Comparison of ENCODE assay signal across 24 mouse cellular contexts in genomic region chr2:167719520-167719919, GRCm38 (mm10). TPM values are rescaled to one million over a fixed set of nuclear protein-coding genes. Genes with fewer than 3 reads are reported as not detected.
DNase-seq lines count a peak whose midpoint lies in the region; ATAC-seq and TF ChIP-seq lines count a peak whose summit lies in the region.
"Had no signal": no experiment of that assay in that cellular context is flagged by ENCODE, and none has a peak within 500 bp of the region (broad histone marks: within the 10 kb centered on the region; RNA-seq: fewer than 3 reads in every experiment).

No protein-coding gene starts in this region.

- 27% methylated on average over 4 of the region's 4 CpGs for WGBS in liver, adult 2 months
- 66% methylated on average over 4 of the region's 4 CpGs for WGBS in liver, embryonic 12.5 days (ENCODE audit: insufficient replicate concordance)
- 68% methylated on average over 4 of the region's 4 CpGs for WGBS in liver, postnatal 0 days (ENCODE audit: insufficient replicate concordance)
- WGBS in liver, embryonic 11.5 days, result 67% methylated on average over 4 of the region's 4 CpGs

- H3K27ac ChIP-seq in liver, adult 2 months (replicated peaks; ENCODE audit: insufficient read depth, low read depth, low read length), result peak overlapping the region; percentile 72
- H3K27ac ChIP-seq in liver, embryonic 12.5 days, result no peak overlapping the region
- H3K27ac ChIP-seq in liver, postnatal 0 days (ENCODE audit: low read depth), result no peak overlapping the region
- no peak overlapping the region for H3K27ac ChIP-seq in liver, embryonic 11.5 days (ENCODE audit: low read depth, low read length)
- H3K27ac ChIP-seq: embryonic facial prominence, embryonic 10.5 days; embryonic facial prominence, embryonic 12.5 days; forebrain, embryonic 13.5 days; forebrain, embryonic 15.5 days had no signal

- H3K4me1 ChIP-seq in liver, adult 2 months (ENCODE audit: control insufficient read depth, insufficient read depth, low read length), result peaks cover 27% of the 10 kb centered on the region
- peaks cover 9% of the 10 kb centered on the region; the same call in 1 of the 2 replicates for H3K4me1 ChIP-seq in liver, embryonic 12.5 days
- H3K4me1 ChIP-seq in liver, postnatal 0 days (ENCODE audit: insufficient read depth), result peaks cover 24% of the 10 kb centered on the region
- no peaks in the 10 kb centered on the region for H3K4me1 ChIP-seq in liver, embryonic 11.5 days (replicated peaks; ENCODE audit: control insufficient read depth, insufficient read depth, low read length)
- H3K4me1 ChIP-seq: embryonic facial prominence, embryonic 12.5 days; forebrain, embryonic 13.5 days; forebrain, embryonic 15.5 days had no signal

- H3K4me3 ChIP-seq in liver, adult 2 months (ENCODE audit: insufficient read depth, low read depth, low read length), result no peak overlapping the region
- H3K4me3 ChIP-seq in liver, embryonic 12.5 days, result no peak overlapping the region
- H3K4me3 ChIP-seq in liver, postnatal 0 days (ENCODE audit: low read depth, low read length), result no peak overlapping the region
- no peak overlapping the region for H3K4me3 ChIP-seq in liver, embryonic 11.5 days (ENCODE audit: low read depth, low read length)
- H3K4me3 ChIP-seq: embryonic facial prominence, embryonic 10.5 days; embryonic facial prominence, embryonic 12.5 days; forebrain, embryonic 13.5 days; forebrain, embryonic 15.5 days had no signal

- TF ChIP-seq EP300 in liver, postnatal 0 days (IDR thresholded peaks at IDR 0.05; ENCODE audit: low read depth), result peak; percentile 32; the same call in 1 of the 2 replicates

- ATAC-seq in liver, embryonic 12.5 days, result no peak
- ATAC-seq in liver, postnatal 0 days, result peak; percentile 73
- no peak for ATAC-seq in liver, embryonic 11.5 days (replicated peaks; ENCODE audit: low FRiP score)
- ATAC-seq: activated CD4-positive, CD25-positive, alpha-beta regulatory T cell, adult 4 months; CD4-positive, CD25-positive, alpha-beta regulatory T cell, adult 4 months; forebrain, embryonic 13.5 days; forebrain, embryonic 15.5 days; forebrain, postnatal 0 days; Patski had no signal

- peak; percentile 65 for DNase-seq in adrenal gland, adult 2 months
- no peak for DNase-seq in adrenal gland, postnatal 14 days
- peak; percentile 67 for DNase-seq in liver, adult 2 months (ENCODE audit: extremely low read depth, low read depth, low spot score)
- DNase-seq in liver, postnatal 0 days, result no peak
- no peak for DNase-seq in liver, embryonic 11.5 days (ENCODE audit: low spot score)
- DNase-seq: adrenal gland, adult 8-10 months; adrenal gland, postnatal 25 days; B cell, adult 2 months; cerebellum, adult 11-12 months; cerebellum, adult 2 months; cerebellum, adult 9-10 months; cerebellum, postnatal 10 days; cerebellum, postnatal 25 days; forebrain, postnatal 0 days had no signal

- H3K27me3 ChIP-seq in liver, adult 2 months (ENCODE audit: control insufficient read depth, insufficient read depth, low read length), result no peaks in the 10 kb centered on the region
- H3K27me3 ChIP-seq in liver, embryonic 12.5 days (replicated peaks), result peaks cover 23% of the 10 kb centered on the region
- no peaks in the 10 kb centered on the region for H3K27me3 ChIP-seq in liver, postnatal 0 days (ENCODE audit: insufficient read depth, low read length)
- no peaks in the 10 kb centered on the region for H3K27me3 ChIP-seq in liver, embryonic 11.5 days (replicated peaks; ENCODE audit: control insufficient read depth, insufficient read depth, low read length)
- H3K27me3 ChIP-seq: embryonic facial prominence, embryonic 12.5 days; forebrain, embryonic 13.5 days; forebrain, embryonic 15.5 days; Patski had no signal

- no peaks in the 10 kb centered on the region for H3K9me3 ChIP-seq in liver, embryonic 12.5 days (replicated peaks)
- H3K9me3 ChIP-seq in liver, postnatal 0 days (ENCODE audit: low read length), result no peaks in the 10 kb centered on the region
- H3K9me3 ChIP-seq in liver, embryonic 11.5 days (ENCODE audit: control insufficient read depth, low read length), result no peaks in the 10 kb centered on the region
- H3K9me3 ChIP-seq: embryonic facial prominence, embryonic 10.5 days; embryonic facial prominence, embryonic 12.5 days; forebrain, embryonic 13.5 days; forebrain, embryonic 15.5 days; G1E had no signal

- no peaks in the 10 kb centered on the region for H3K79me2 ChIP-seq in liver, adult 2 months (ENCODE audit: control insufficient read depth, insufficient read depth, low read length)

- peak overlapping the region; percentile 36; the same call in 1 of the 2 replicates for H3K9ac ChIP-seq in liver, adult 2 months (ENCODE audit: low read depth, low read length)
- no peak overlapping the region for H3K9ac ChIP-seq in liver, embryonic 12.5 days
- H3K9ac ChIP-seq in liver, postnatal 0 days (replicated peaks), result no peak overlapping the region
- H3K9ac ChIP-seq in liver, embryonic 11.5 days (ENCODE audit: low read depth, low read length), result no peak overlapping the region
- H3K9ac ChIP-seq: embryonic facial prominence, embryonic 12.5 days; forebrain, embryonic 13.5 days; forebrain, embryonic 15.5 days; forebrain, postnatal 0 days had no signal

- TF ChIP-seq CTCF in liver, adult 2 months (IDR thresholded peaks at IDR 0.05; ENCODE audit: low read depth, low read length), result no peak
- TF ChIP-seq CTCF in liver, postnatal 0 days (IDR thresholded peaks at IDR 0.05; ENCODE audit: low read depth), result no peak

- H3K4me2 ChIP-seq in liver, embryonic 12.5 days, result no peak overlapping the region
- no peak overlapping the region for H3K4me2 ChIP-seq in liver, postnatal 0 days (ENCODE audit: low read depth, low read length)
- no peak overlapping the region for H3K4me2 ChIP-seq in liver, embryonic 11.5 days
- H3K4me2 ChIP-seq: embryonic facial prominence, embryonic 12.5 days; forebrain, embryonic 13.5 days; forebrain, embryonic 15.5 days had no signal

- TF ChIP-seq POLR2A in liver, adult 2 months (IDR thresholded peaks at IDR 0.05; ENCODE audit: extremely low read depth, insufficient read depth, low read length), result no peak

- H3K36me3 ChIP-seq in liver, adult 2 months (ENCODE audit: control insufficient read depth, insufficient read depth, low read length), result no peaks in the 10 kb centered on the region
- H3K36me3 ChIP-seq in liver, embryonic 12.5 days, result no peaks in the 10 kb centered on the region
- H3K36me3 ChIP-seq in liver, postnatal 0 days (replicated peaks; ENCODE audit: insufficient read depth, low read length), result no peaks in the 10 kb centered on the region
- H3K36me3 ChIP-seq in liver, embryonic 11.5 days (ENCODE audit: control insufficient read depth, insufficient read depth, low read length), result no peaks in the 10 kb centered on the region
- H3K36me3 ChIP-seq: embryonic facial prominence, embryonic 10.5 days; embryonic facial prominence, embryonic 12.5 days; forebrain, embryonic 15.5 days; G1E had no signal

RNA-seq across cellular contexts. Expression of gene Tmem189, which starts 29.9 kb away (rescaled TPM):
- total RNA-seq in adrenal gland, adult 2 months (2021), result 10 to 100 TPM; 29.9 to 30.1 TPM
- 72.0 and 77.3 TPM in 2 replicates for polyA plus RNA-seq in adrenal gland, adult 2 months (2012; rRNA removed)
- total RNA-seq in adrenal gland, postnatal 14 days (2021), result 30.7 and 37.5 TPM in 2 replicates
- 4.8 and 5.8 TPM in 2 replicates for total RNA-seq in liver, adult 2 months (2014; rRNA removed)
- polyA plus RNA-seq in liver, adult 2 months (2012; rRNA removed), result 19.6 and 24.8 TPM in 2 replicates
- polyA plus RNA-seq in liver, embryonic 12.5 days (2016; fragmentation: Nextera tagmentation; extraction: Ambion mirVana), result 27.3 and 30.4 TPM in 2 replicates
- polyA plus RNA-seq in liver, postnatal 0 days (2015; fragmentation: Nextera tagmentation; extraction: Ambion mirVana), result 9.8 and 10.1 TPM in 2 replicates
- polyA plus RNA-seq in liver, embryonic 11.5 days (2014; fragmentation: Nextera tagmentation; extraction: Ambion mirVana), result 30.5 and 32.6 TPM in 2 replicates

RNA-seq across cellular contexts. Expression of gene Cebpb, which starts 30.8 kb away (rescaled TPM):
- total RNA-seq in adrenal gland, adult 2 months (2021), result 100 to 1,000 TPM; 366 to 466 TPM
- 3,420 and 4,353 TPM in 2 replicates for polyA plus RNA-seq in adrenal gland, adult 2 months (2012; rRNA removed)
- total RNA-seq in adrenal gland, postnatal 14 days (2021), result 358 and 403 TPM in 2 replicates
- 125 and 147 TPM in 2 replicates for total RNA-seq in liver, adult 2 months (2014; rRNA removed)
- polyA plus RNA-seq in liver, adult 2 months (2012; rRNA removed), result 200 and 210 TPM in 2 replicates
- polyA plus RNA-seq in liver, embryonic 12.5 days (2016; fragmentation: Nextera tagmentation; extraction: Ambion mirVana), result 21.8 and 23.4 TPM in 2 replicates
- 27.5 and 43.6 TPM in 2 replicates for polyA plus RNA-seq in liver, postnatal 0 days (2015; fragmentation: Nextera tagmentation; extraction: Ambion mirVana)
- 13.9 and 14.4 TPM in 2 replicates for polyA plus RNA-seq in liver, embryonic 11.5 days (2014; fragmentation: Nextera tagmentation; extraction: Ambion mirVana)

RNA-seq across cellular contexts. Expression of gene Gm20431, which starts 58.2 kb away (rescaled TPM):
- 10 to 100 TPM; 20.0 to 21.0 TPM for total RNA-seq in adrenal gland, adult 2 months (2021)
- 31.2 and 38.6 TPM in 2 replicates for polyA plus RNA-seq in adrenal gland, adult 2 months (2012; rRNA removed)
- 19.2 and 23.8 TPM in 2 replicates for total RNA-seq in adrenal gland, postnatal 14 days (2021)
- total RNA-seq in liver, adult 2 months (2014; rRNA removed), result not detected in 2 replicates
- 10.6 and 10.8 TPM in 2 replicates for polyA plus RNA-seq in liver, adult 2 months (2012; rRNA removed)
- 1.8 and 4.8 TPM in 2 replicates for polyA plus RNA-seq in liver, embryonic 12.5 days (2016; fragmentation: Nextera tagmentation; extraction: Ambion mirVana)
- 1.7 and 2.4 TPM in 2 replicates for polyA plus RNA-seq in liver, postnatal 0 days (2015; fragmentation: Nextera tagmentation; extraction: Ambion mirVana)
- 3.8 and 4.9 TPM in 2 replicates for polyA plus RNA-seq in liver, embryonic 11.5 days (2014; fragmentation: Nextera tagmentation; extraction: Ambion mirVana)
- total RNA-seq: forebrain, postnatal 0 days had no signal
- polyA plus RNA-seq: activated CD4-positive, CD25-positive, alpha-beta regulatory T cell, adult 4 months; CD4-positive, CD25-positive, alpha-beta regulatory T cell, adult 4 months; cortical plate, adult 2 months; G1E had no signal

Comparison
In these comparisons a context has a peak if more than half of its experiments do, and no peak if none do; other contexts are left out.
1. DNase-seq: peak in adrenal gland, adult 2 months (single experiment) and liver, adult 2 months (single experiment); none in adrenal gland, postnatal 14 days (single experiment), liver, postnatal 0 days (single experiment) and liver, embryonic 11.5 days (single experiment).
2. RNA of gene Cebpb, which starts 30.8 kb away (polyA plus RNA-seq): 3,420 to 4,353 TPM in adrenal gland, adult 2 months; 200 to 210 TPM in liver, adult 2 months, 27.5 to 43.6 TPM in liver, postnatal 0 days, 21.8 to 23.4 TPM in liver, embryonic 12.5 days and 13.9 to 14.4 TPM in liver, embryonic 11.5 days; every median in the first group is over 10 times any median in the second.